In genomic region chr17:8461568-8461967, GRCm38 (mm10) we compare ENCODE assay signal across 9 mouse cellular contexts. TPM values are rescaled to one million over a fixed set of nuclear protein-coding genes. Genes with fewer than 3 reads are reported as not detected.
DNase-seq lines count a peak whose midpoint lies in the region; ATAC-seq and TF ChIP-seq lines count a peak whose summit lies in the region.
"Had no signal": no experiment of that assay in that cellular context is flagged by ENCODE, and none has a peak within 500 bp of the region (broad histone marks: within the 10 kb centered on the region; RNA-seq: fewer than 3 reads in every experiment).

No protein-coding gene starts in this region.

- H3K4me2 ChIP-seq in limb, embryonic 14.5 days (replicated peaks; ENCODE audit: low read depth, low read length, severe bottlenecking), result no peak overlapping the region

- H3K4me1 ChIP-seq in limb, embryonic 14.5 days (ENCODE audit: control insufficient read depth, insufficient read depth, low read length), result no peaks in the 10 kb centered on the region

- H3K27me3 ChIP-seq in Patski, result peaks cover 38% of the 10 kb centered on the region
- peaks cover 3% of the 10 kb centered on the region; the same call in 1 of the 2 replicates for H3K27me3 ChIP-seq in limb, embryonic 14.5 days (ENCODE audit: control insufficient read depth, insufficient read depth, low read length)

- CTCF ChIA-PET in Patski (lab: Charles Lee), result interaction anchor here (0.9 to 1.5 kb wide), 6 partner anchors 9 to 204 kb away, joined by 3 to 5 read pairs (median 3); no protein-coding TSS in a partner anchor

- no peak for TF ChIP-seq POLR2A in limb, embryonic 14.5 days (IDR thresholded peaks at IDR 0.05; ENCODE audit: borderline replicate concordance, extremely low read depth, insufficient read depth, insufficient read length)

- DNase-seq in adrenal gland, adult 18-20 months (ENCODE audit: low spot score in 2 of 2), result peak; percentile 49 to 58
- DNase-seq in adrenal gland, postnatal 4 days (ENCODE audit: low spot score in 2 of 2), result no peak
- peak; percentile 54 to 70 for DNase-seq in left cerebral cortex, adult 18-20 months (ENCODE audit: low spot score in 2 of 2)
- no peak for DNase-seq in left cerebral cortex, adult 11 months (ENCODE audit: low spot score)
- DNase-seq in Patski (ENCODE audit: low read depth, low spot score), result no peak
- peak; percentile 41 for DNase-seq in embryo, embryonic 9.5 days (ENCODE audit: extremely low spot score)
- peak; percentile 57 for DNase-seq in limb, embryonic 14.5 days (ENCODE audit: low spot score)
- DNase-seq in testis, postnatal 10 days (ENCODE audit: low spot score), result peak; percentile 79

- no peak overlapping the region for H3K27ac ChIP-seq in limb, embryonic 14.5 days (replicated peaks; ENCODE audit: low read depth, low read length)

- ATAC-seq in Patski, result no peak
- no peak for ATAC-seq in limb, embryonic 14.5 days (ENCODE audit: low FRiP score, low read depth)

- WGBS in limb, embryonic 14.5 days, result 5% methylated on average over 4 of the region's 4 CpGs

- H3K9ac ChIP-seq in limb, embryonic 14.5 days (ENCODE audit: low read depth, low read length, severe bottlenecking), result no peak overlapping the region

- H3K4me3 ChIP-seq in limb, embryonic 14.5 days (replicated peaks; ENCODE audit: low read length), result no peak overlapping the region
- H3K4me3 ChIP-seq: myocyte had no signal

- no peaks in the 10 kb centered on the region for H3K36me3 ChIP-seq in limb, embryonic 14.5 days (ENCODE audit: control insufficient read depth, insufficient read depth, low read length)

- no peaks in the 10 kb centered on the region for H3K9me3 ChIP-seq in limb, embryonic 14.5 days (ENCODE audit: control insufficient read depth, low read length)

- in situ Hi-C loops in Patski (cut with MboI; ENCODE audit: low pct_unique_long_range_greater_than_20kb), result no loop called here

- POLR2A ChIA-PET in Patski (lab: Charles Lee), result no interaction called here

- TF ChIP-seq CTCF in Patski (IDR thresholded peaks at IDR 0.05), result peak; percentile 90

RNA-seq across cellular contexts. Expression of gene T, which starts 27.3 kb away (rescaled TPM):
- not detected for total RNA-seq in adrenal gland, adult 18-20 months (2021)
- total RNA-seq in adrenal gland, postnatal 4 days (2021), result not detected
- total RNA-seq in left cerebral cortex, adult 18-20 months (2021), result not detected
- polyA plus RNA-seq in Patski (2021), result not detected
- 3.6 and 4.7 TPM in 2 replicates for polyA plus RNA-seq in limb, embryonic 14.5 days (2012; rRNA removed)
- 0.56 and 0.72 TPM in 2 replicates for polyA plus RNA-seq in limb, embryonic 14.5 days (2014; fragmentation: Nextera tagmentation; extraction: Ambion mirVana)

Comparison
In these comparisons a context has a peak if more than half of its experiments do, and no peak if none do; other contexts are left out.
1. DNase-seq: peak in adrenal gland, adult 18-20 months (2 of 2), left cerebral cortex, adult 18-20 months (2 of 2), embryo, embryonic 9.5 days (single experiment), limb, embryonic 14.5 days (single experiment) and testis, postnatal 10 days (single experiment); none in adrenal gland, postnatal 4 days (0 of 2), left cerebral cortex, adult 11 months (single experiment) and Patski (single experiment).